Mouse (Mus musculus) C2C12 (cell line): ENCODE measurements at regions not wholly inside any gene's neighbourhood (a gene's known extent, or its start where the extent isn't known, plus 50 kb on each side); places are given as distances from the start of the nearest gene placed in this dataset.

Source experiments
- CEBPB ChIP-seq: IDR thresholded peaks from one replicate; pipeline ENCODE4 v1.6.1; 2011; ENCODE audit warnings: low read depth, mild to moderate bottlenecking, control low read depth, moderate library complexity
- CTCF ChIP-seq: IDR thresholded peaks from one replicate; pipeline ENCODE4 v1.5.1; 2011; ENCODE audit not compliant: control insufficient read depth, insufficient read depth, insufficient read length
- FOSL1 ChIP-seq: IDR thresholded peaks from one replicate; pipeline ENCODE4 v1.8.0; 2011; ENCODE audit warnings: mild to moderate bottlenecking, low read length; ENCODE audit not compliant: poor library complexity, insufficient read depth, severe bottlenecking
- MAX ChIP-seq: IDR thresholded peaks from one replicate; pipeline ENCODE4 v1.6.1; 2011; ENCODE audit warnings: mild to moderate bottlenecking, control low read depth
- MYOD1 ChIP-seq: IDR thresholded peaks from one replicate; pipeline ENCODE4 v1.6.1; 2011; ENCODE audit warnings: low read depth; ENCODE audit not compliant: control insufficient read depth, insufficient read length
- MYOG ChIP-seq: IDR thresholded peaks from one replicate; pipeline ENCODE4 v1.6.1; 2011; ENCODE audit not compliant: control insufficient read depth, insufficient read length; ENCODE audit errors: extremely low read depth
- USF1 ChIP-seq: IDR thresholded peaks from one replicate; pipeline ENCODE4 v1.6.1; 2011; ENCODE audit warnings: low read depth, mild to moderate bottlenecking, control low read depth, moderate library complexity

- TF ChIP-seq MYOD1: peak; percentile 67
- no peak for TF ChIP-seq CTCF
- TF ChIP-seq USF1: no peak
- peak; percentile 6 for TF ChIP-seq CEBPB
- no peak for TF ChIP-seq MAX
- no peak for TF ChIP-seq FOSL1
- TF ChIP-seq MYOG: no peak
Measured at GRCm38 (mm10) chr13:31184845-31185834, 211.1 kb downstream of the Gm5447 start.
